Mouse (Mus musculus) spleen, postnatal 10 days (tissue): ENCODE data around the gene Olfr77.

Experiments
- DNase-seq, 2 experiments: peaks; one replicate each; pipeline ENCODE4 v3.0.0; 2021 to 2022; ENCODE audit warnings: low spot score in 2 of 2

Olfr77 gene

DNA sequence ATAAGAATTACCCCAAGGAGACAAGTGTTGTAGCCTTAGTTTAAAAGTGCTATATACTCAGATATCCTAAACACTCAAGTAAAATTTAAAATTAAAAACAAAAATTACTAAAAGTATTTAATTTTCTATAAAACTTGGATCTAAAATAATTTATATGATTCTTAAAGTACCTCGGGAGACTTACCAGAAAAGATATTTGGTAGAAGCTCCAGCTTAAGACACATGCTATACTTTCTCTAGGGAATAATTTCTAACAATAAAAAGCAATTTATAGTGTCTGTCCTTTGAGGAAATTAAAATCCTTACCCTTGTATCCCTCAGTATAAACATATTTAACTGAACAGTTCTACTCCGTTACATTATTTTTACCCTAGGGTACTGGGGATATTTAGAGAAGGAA lies at the start of gene Olfr77:
Olfr77 (plus strand) TSS at position 301 of the 400 bp plus-strand sequence.
- DNase-seq = no peak

- no peak for DNase-seq
These were observed 28.8 kb upstream of the Olfr77 start, which contains the start of gene Olfr862 for GRCm38 (mm10) chr9:19887904-19888303. Gene Olfr862, minus strand, starts transcription at chr9:19888004.

GRCm38 (mm10) chr9:19911170-19911569 lies 5.5 kb upstream of the Olfr77 start:
- DNase-seq = no peak
